Mouse (Mus musculus) limb, embryonic 12.5 days (tissue): Measurements from ENCODE around the gene Prok1. TPM values are rescaled to one million over a fixed set of nuclear protein-coding genes. Genes with fewer than 3 reads are reported as not detected.
A peak's percentile ranks its signal among the peaks of the same experiment; 100 is the strongest.

ENCODE experiments used
- ATAC-seq: fragments of 200-750 bp; cut with Nextera tagmentation; 2 replicates; pipeline ENCODE4 v1.8.0; 2017; ENCODE audit warnings: low read depth, moderate TSS enrichment; ENCODE audit not compliant: insufficient number of reproducible peaks, insufficient read depth, low FRiP score, low TSS enrichment
- H3K27ac ChIP-seq: fragments of 300-500 bp; sonication (generic); 2 replicates; pipeline ENCODE4 v1.5.1; 2016; ENCODE audit warnings: mild to moderate bottlenecking, moderate library complexity
- H3K27me3 ChIP-seq: fragments of 300-500 bp; sonication (generic); 2 replicates; pipeline ENCODE4 v1.6.1; 2016; ENCODE audit warnings: mild to moderate bottlenecking, moderate library complexity
- H3K36me3 ChIP-seq: fragments of 300-500 bp; sonication (generic); 2 replicates; pipeline ENCODE4 v1.6.1; 2016; ENCODE audit warnings: mild to moderate bottlenecking, moderate library complexity
- H3K4me1 ChIP-seq: fragments of 300-500 bp; sonication (generic); replicated peaks from 2 replicates; pipeline ENCODE4 v1.6.1; 2016
- H3K4me2 ChIP-seq: fragments of 300-500 bp; sonication (generic); 2 replicates; pipeline ENCODE4 v1.6.1; 2016; ENCODE audit warnings: mild to moderate bottlenecking, moderate library complexity
- H3K4me3 ChIP-seq: fragments of 300-500 bp; sonication (generic); replicated peaks from 2 replicates; pipeline ENCODE4 v1.5.1; 2016; ENCODE audit warnings: mild to moderate bottlenecking
- H3K9ac ChIP-seq: fragments of 300-500 bp; sonication (generic); replicated peaks from 2 replicates; pipeline ENCODE4 v1.6.1; 2016; ENCODE audit warnings: mild to moderate bottlenecking, moderate library complexity
- H3K9me3 ChIP-seq: fragments of 300-500 bp; sonication (generic); 2 replicates; pipeline ENCODE4 v1.6.1; 2016; ENCODE audit warnings: mild to moderate bottlenecking, moderate library complexity
- WGBS: fragments of 180-500 bp; shearing (Covaris S2); methylation state at CpG from one replicate; pipeline ENCODE4 v1.1.7; 2016; 5-methylcytosine and 5-hydroxymethylcytosine counted together
- polyA plus RNA-seq: library from polyadenylated mRNA; unstranded; fragments of >200 nt; fragmentation: Nextera tagmentation; extraction: Ambion mirVana; gene quantifications from 2 replicates; pipeline ENCODE4 v1.2.1, GENCODE M21; 2016

Prok1 gene
- 0.20 TPM in 1 of 2 replicates, not detected in the other for polyA plus RNA-seq

- no peak within 1 kb of the TSS for H3K4me2 ChIP-seq
- no peak for ATAC-seq
- H3K9ac ChIP-seq: no peak within 1 kb of the TSS
- H3K4me3 ChIP-seq: no peak within 1 kb of the TSS
- H3K36me3 ChIP-seq: no peaks in the 10 kb centered on the region
- no peak within 1 kb of the TSS for H3K27ac ChIP-seq
- no peaks in the 10 kb centered on the region for H3K9me3 ChIP-seq
- 0 out of 2 replicates have a peak, but pooled peaks cover 4% of the 10 kb centered on the region for H3K4me1 ChIP-seq
- 89% methylated on average over 9 of the region's 9 CpGs for WGBS
- H3K27me3 ChIP-seq: peaks cover 12% of the 10 kb centered on the region
Measured at GRCm38 (mm10) chr3:107239607-107240006, at the start of gene Prok1. Gene Prok1 (minus strand): TSS chr3:107239707.

GRCm38 (mm10) chr3:107287346-107287745 lies 47.8 kb upstream of the Prok1 start:
- Histone ChIP-seq H3K4me3 (no peak overlapping the region), H3K9ac (no peak overlapping the region), H3K27me3 (no peaks in the 10 kb centered on the region), H3K9me3 (no peaks in the 10 kb centered on the region), H3K36me3 (peaks cover 21% of the 10 kb centered on the region), H3K4me2 (no peak overlapping the region), H3K27ac (no peak overlapping the region), H3K4me1 (peaks cover 17% of the 10 kb centered on the region)
- no peak for ATAC-seq

- H3K9ac ChIP-seq: no peak overlapping the region
- H3K36me3 ChIP-seq: peaks cover 24% of the 10 kb centered on the region
- H3K27ac ChIP-seq: no peak overlapping the region
- WGBS: 76% methylated on average over 2 of the region's 2 CpGs
- ATAC-seq: no peak
- no peak overlapping the region for H3K4me2 ChIP-seq
- no peak overlapping the region for H3K4me3 ChIP-seq
- peaks cover 6% of the 10 kb centered on the region for H3K4me1 ChIP-seq
- H3K9me3 ChIP-seq: no peaks in the 10 kb centered on the region
- no peaks in the 10 kb centered on the region for H3K27me3 ChIP-seq
Measured at GRCm38 (mm10) chr3:107286123-107286522, 46.6 kb upstream of the Prok1 start.

DNA sequence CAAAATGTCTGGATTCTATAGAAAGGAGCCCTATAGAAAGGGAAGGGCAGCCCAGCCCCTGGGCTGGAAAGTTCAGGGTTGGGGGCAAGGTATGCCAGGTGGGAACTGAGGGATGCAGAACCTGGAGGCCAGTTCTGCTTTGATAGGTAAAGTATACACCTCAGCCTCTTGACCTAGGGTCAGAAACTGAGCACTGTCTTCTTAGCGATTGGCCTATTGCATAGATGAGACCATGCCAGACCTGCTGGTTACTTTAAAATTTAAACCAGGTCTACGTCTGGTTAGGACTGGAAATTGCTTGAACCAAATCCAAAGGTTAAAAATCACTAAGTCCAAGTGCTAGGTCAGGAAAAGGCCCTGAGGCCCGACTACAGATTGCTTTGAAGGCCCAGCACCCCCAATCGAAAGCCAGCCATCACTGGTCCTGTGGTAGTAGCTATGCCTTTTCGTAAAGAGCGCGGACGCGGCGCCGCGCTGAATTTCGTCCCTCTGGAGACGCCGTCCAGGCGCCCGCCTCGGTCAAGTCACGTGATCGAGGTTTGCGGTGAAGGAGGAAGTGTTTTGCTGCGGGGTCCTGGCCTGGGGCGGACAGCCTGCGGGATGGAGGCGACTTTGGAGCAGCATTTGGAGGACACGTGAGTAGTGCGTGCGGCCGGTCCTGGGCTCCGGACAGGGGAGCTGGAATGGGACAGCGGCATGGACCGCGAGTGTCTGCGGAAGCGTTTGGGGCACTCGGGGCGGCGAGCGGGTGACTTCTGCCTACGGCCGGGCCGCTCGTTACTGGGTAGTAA lies 39.2 kb upstream of the Prok1 start, which contains the start of gene Lamtor5:
Gene Lamtor5, plus strand, starts transcription at position 380 of the 791 bp plus-strand sequence.
- Histone ChIP-seq H3K9me3 (no peaks in the 10 kb centered on the region), H3K4me2 (peak within 1 kb of the TSS; percentile 65), H3K9ac (peak within 1 kb of the TSS; percentile 72), H3K4me1 (peaks cover 5% of the 10 kb centered on the region; the same call in 1 of the 2 replicates), H3K4me3 (peak within 1 kb of the TSS; percentile 84), H3K36me3 (peaks cover 14% of the 10 kb centered on the region), H3K27ac (no peak within 1 kb of the TSS), H3K27me3 (0 out of 2 replicates have a peak, but pooled peaks cover 5% of the 10 kb centered on the region)
- 4% methylated on average over 43 of the region's 43 CpGs for WGBS
- ATAC-seq: peak; percentile 74

GRCm38 (mm10) chr3:107276626-107277025 lies 37.1 kb upstream of the Prok1 start:
- Histone ChIP-seq H3K27ac (no peak overlapping the region), H3K9ac (no peak overlapping the region), H3K4me2 (no peak overlapping the region), H3K27me3 (0 out of 2 replicates have a peak, but pooled peaks cover 5% of the 10 kb centered on the region), H3K9me3 (no peaks in the 10 kb centered on the region), H3K36me3 (no peaks in the 10 kb centered on the region), H3K4me1 (peaks cover 5% of the 10 kb centered on the region; the same call in 1 of the 2 replicates), H3K4me3 (no peak overlapping the region)
- ATAC-seq: no peak
- 79% methylated on average over 3 of the region's 3 CpGs for WGBS

DNA sequence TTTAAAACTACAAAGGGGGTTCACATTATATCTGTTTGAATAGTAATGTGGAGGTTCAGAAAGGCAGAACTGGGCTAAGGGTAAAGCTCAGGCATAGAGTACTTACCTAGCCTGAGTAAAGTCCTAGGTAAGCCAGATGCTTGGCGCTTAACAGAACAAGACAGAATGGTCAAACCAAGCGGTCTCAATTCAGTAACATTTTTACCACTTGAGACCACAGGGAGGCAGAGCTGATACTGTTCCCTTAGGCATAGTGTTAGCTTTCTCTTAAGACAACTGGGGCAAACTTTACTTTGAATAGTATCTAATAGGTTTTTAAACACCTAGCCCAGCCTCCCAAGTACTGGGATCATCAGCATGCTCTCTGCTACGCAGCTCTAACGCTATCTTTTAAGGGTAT lies 36.5 kb upstream of the Prok1 start:
- peaks cover 5% of the 10 kb centered on the region; the same call in 1 of the 2 replicates for H3K4me1 ChIP-seq
- no peak overlapping the region for H3K4me2 ChIP-seq
- H3K9ac ChIP-seq: no peak overlapping the region
- H3K27ac ChIP-seq: no peak overlapping the region
- WGBS: 52% methylated on average over 4 of the region's 4 CpGs
- no peak for ATAC-seq
- 0 out of 2 replicates have a peak, but pooled peaks cover 5% of the 10 kb centered on the region for H3K27me3 ChIP-seq
- no peaks in the 10 kb centered on the region for H3K36me3 ChIP-seq
- no peaks in the 10 kb centered on the region for H3K9me3 ChIP-seq
- no peak overlapping the region for H3K4me3 ChIP-seq

- Histone ChIP-seq H3K4me2 (no peak overlapping the region), H3K9me3 (no peaks in the 10 kb centered on the region), H3K36me3 (no peaks in the 10 kb centered on the region), H3K4me1 (peaks cover 5% of the 10 kb centered on the region; the same call in 1 of the 2 replicates), H3K27ac (no peak overlapping the region), H3K27me3 (0 out of 2 replicates have a peak, but pooled peaks cover 5% of the 10 kb centered on the region), H3K4me3 (no peak overlapping the region), H3K9ac (no peak overlapping the region)
- no peak for ATAC-seq
- WGBS: 69% methylated on average over 5 of the region's 5 CpGs
Measured at GRCm38 (mm10) chr3:107275351-107275750, 35.8 kb upstream of the Prok1 start.

- H3K4me1 ChIP-seq: 0 out of 2 replicates have a peak, but pooled peaks cover 3% of the 10 kb centered on the region
- ATAC-seq: peak; percentile 74; the same call in 1 of the 2 replicates
Measured at GRCm38 (mm10) chr3:107273820-107274219, 34.3 kb upstream of the Prok1 start.

DNA sequence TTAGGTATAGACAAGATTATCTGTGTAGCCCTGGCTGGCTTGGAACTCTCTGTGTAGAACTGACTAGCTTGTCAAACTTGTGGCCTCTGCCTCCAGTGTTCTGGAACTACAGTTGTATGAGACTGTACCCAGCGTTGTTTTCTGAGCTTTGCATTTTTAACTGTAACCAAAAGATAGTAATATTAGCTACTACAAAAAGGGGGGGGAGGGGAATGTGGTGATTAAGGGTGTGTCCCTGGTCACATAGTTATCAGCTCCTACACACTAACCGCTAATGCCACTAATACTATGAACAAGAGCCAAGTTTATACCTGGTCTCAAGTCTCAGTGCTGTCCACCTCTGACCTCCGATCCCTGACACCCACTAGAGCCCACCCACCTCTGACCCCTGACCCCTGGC lies 32.9 kb upstream of the Prok1 start:
- Histone ChIP-seq H3K27me3 (0 out of 2 replicates have a peak, but pooled peaks cover 5% of the 10 kb centered on the region), H3K27ac (no peak overlapping the region), H3K9ac (no peak overlapping the region), H3K4me2 (no peak overlapping the region), H3K4me3 (no peak overlapping the region), H3K4me1 (no peaks in the 10 kb centered on the region), H3K36me3 (no peaks in the 10 kb centered on the region), H3K9me3 (no peaks in the 10 kb centered on the region)
- no peak for ATAC-seq
- WGBS: 93% methylated on average over 3 of the region's 3 CpGs

More at GRCm38 (mm10) chr3:107273820-107274219, 34.3 kb upstream of the Prok1 start:
- H3K9ac ChIP-seq: no peak overlapping the region
- 12% methylated on average over 3 of the region's 3 CpGs for WGBS
- no peaks in the 10 kb centered on the region for H3K36me3 ChIP-seq
- no peak overlapping the region for H3K27ac ChIP-seq
- H3K4me3 ChIP-seq: no peak overlapping the region
- 0 out of 2 replicates have a peak, but pooled peaks cover 5% of the 10 kb centered on the region for H3K27me3 ChIP-seq
- H3K9me3 ChIP-seq: no peaks in the 10 kb centered on the region
- no peak overlapping the region for H3K4me2 ChIP-seq

GRCm38 (mm10) chr3:107266814-107267345 lies 27.4 kb upstream of the Prok1 start:
- H3K4me1 ChIP-seq: 0 out of 2 replicates have a peak, but pooled peaks cover 1% of the 10 kb centered on the region
- H3K36me3 ChIP-seq: no peaks in the 10 kb centered on the region
- no peak overlapping the region for H3K9ac ChIP-seq
- no peaks in the 10 kb centered on the region for H3K27me3 ChIP-seq
- H3K4me3 ChIP-seq: no peak overlapping the region
- ATAC-seq: no peak
- H3K9me3 ChIP-seq: no peaks in the 10 kb centered on the region
- no peak overlapping the region for H3K4me2 ChIP-seq
- no peak overlapping the region for H3K27ac ChIP-seq
- WGBS: 51% methylated on average over 2 of the region's 2 CpGs

DNA sequence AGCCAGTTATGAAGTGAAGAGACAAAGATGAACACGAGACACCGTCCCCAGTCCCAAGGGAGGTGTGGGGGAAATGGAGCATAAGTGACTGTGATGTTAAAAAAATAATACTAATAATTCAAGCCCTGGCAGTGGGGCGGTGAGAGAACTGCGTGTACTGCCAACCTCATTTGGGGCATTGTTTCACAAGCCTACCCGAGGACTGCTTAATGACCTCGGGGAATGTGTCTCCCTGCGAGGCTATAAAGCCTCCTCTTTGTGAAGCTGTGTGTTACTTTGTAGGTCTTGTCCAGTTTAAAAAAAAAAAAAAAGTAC lies 22.3 kb upstream of the Prok1 start:
- Histone ChIP-seq H3K27ac (peak overlapping the region; percentile 60), H3K4me3 (no peak overlapping the region), H3K4me2 (no peak overlapping the region), H3K36me3 (no peaks in the 10 kb centered on the region), H3K9ac (no peak overlapping the region), H3K27me3 (no peaks in the 10 kb centered on the region), H3K4me1 (peaks cover 15% of the 10 kb centered on the region; the same call in 1 of the 2 replicates), H3K9me3 (no peaks in the 10 kb centered on the region)
- 33% methylated on average over 7 of the region's 7 CpGs for WGBS
- no peak for ATAC-seq
